Mouse (Mus musculus): ENCODE results near the gene Gmcl1. TPM values are rescaled to one million over a fixed set of nuclear protein-coding genes. Genes with fewer than 3 reads are reported as not detected.

Gene Gmcl1
- total and polyA plus RNA-seq, 3 experiments: 15.9 to 67.0 (median 21.5) TPM

- TF ChIP-seq GATA1 (IDR thresholded peaks at IDR 0.05; ENCODE audit: low read depth, low read length): peak; percentile 24; the same call in 1 of the 2 replicates
- no peak for TF ChIP-seq NRF1 (IDR thresholded peaks at IDR 0.05; ENCODE audit: insufficient read depth, low read depth, low read length, poor library complexity, severe bottlenecking)
- TF ChIP-seq MXI1 (IDR thresholded peaks at IDR 0.05; ENCODE audit: low read depth, low read length): peak; percentile 79
- peak; percentile 88 for TF ChIP-seq TCF12 (IDR thresholded peaks at IDR 0.05; ENCODE audit: low read depth, low read length)
- TF ChIP-seq MYC (IDR thresholded peaks at IDR 0.05; ENCODE audit: low read depth, low read length): no peak; the same call in 1 of the 2 replicates
- TF ChIP-seq KAT2A (conservative IDR thresholded peaks at IDR 0.05; ENCODE audit: low read depth, low read length): peak; percentile 89
- no peak for TF ChIP-seq MYB (IDR thresholded peaks at IDR 0.05; ENCODE audit: low read depth, low read length)
- TF ChIP-seq JUND (IDR thresholded peaks at IDR 0.05; ENCODE audit: low read depth, low read length): no peak
- TF ChIP-seq HCFC1 (IDR thresholded peaks at IDR 0.05; ENCODE audit: low read depth, low read length): peak; percentile 99
- TF ChIP-seq E2F4 (IDR thresholded peaks at IDR 0.05; ENCODE audit: borderline replicate concordance, low read depth, low read length): no peak
- TF ChIP-seq MAFK (IDR thresholded peaks at IDR 0.05; ENCODE audit: borderline replicate concordance, low read depth, low read length): no peak
- TF ChIP-seq CTCF (IDR thresholded peaks at IDR 0.05 in 2 of 3, conservative IDR thresholded peaks at IDR 0.05 in 1 of 3; ENCODE audit: control insufficient read depth in 1 of 3, insufficient read depth in 1 of 3, low read depth in 2 of 3, low read length in 3 of 3, poor library complexity in 1 of 3, severe bottlenecking in 1 of 3): no peak
- TF ChIP-seq SIN3A (IDR thresholded peaks at IDR 0.05; ENCODE audit: low read length): peak; percentile 93
Measured at GRCm38 (mm10) chr6:86683872-86684654, 49.1 kb downstream of the Gmcl1 start, which contains the start of gene Snrnp27 (continued).

GRCm38 (mm10) chr6:86681289-86681688, 51.9 kb downstream of the Gmcl1 start:
- no peak overlapping the region for H3K27ac ChIP-seq (ENCODE audit: control insufficient read depth, low read depth, low read length)
- H3K36me3 ChIP-seq (ENCODE audit: control insufficient read depth in 1 of 2, insufficient read depth in 2 of 2, low read length in 2 of 2): peaks cover 6 to 23% of the 10 kb centered on the region in 2 experiments
- H3K4me3 ChIP-seq (ENCODE audit: control insufficient read depth in 1 of 2, insufficient read depth in 1 of 2, low read depth in 2 of 2, low read length in 2 of 2): no peak overlapping the region
- TF ChIP-seq ZNF384 (IDR thresholded peaks at IDR 0.05; ENCODE audit: low read depth, low read length): peak; percentile 67
- TF ChIP-seq POLR2A (IDR thresholded peaks at IDR 0.05; ENCODE audit: control insufficient read depth in 1 of 2, insufficient read depth in 1 of 2, low read depth in 1 of 2, low read length in 2 of 2, poor library complexity in 1 of 2): no peak
- DNase-seq (ENCODE audit: low read depth, low spot score): no peak
- H3K9ac ChIP-seq (ENCODE audit: control insufficient read depth, low read depth, low read length, poor library complexity, severe bottlenecking): no peak overlapping the region
- H3K9me3 ChIP-seq (replicated peaks; ENCODE audit: insufficient read depth, low read length): no peaks in the 10 kb centered on the region
- no peaks in the 10 kb centered on the region for H3K27me3 ChIP-seq (ENCODE audit: control insufficient read depth in 1 of 2, insufficient read depth in 2 of 2, low read length in 2 of 2)
- peaks cover 0 to 7% of the 10 kb centered on the region in 2 experiments; a peak in 1 of 4 replicates for H3K4me1 ChIP-seq (ENCODE audit: control insufficient read depth in 1 of 2, insufficient read depth in 2 of 2, low read length in 2 of 2)
- H3K79me2 ChIP-seq (ENCODE audit: control insufficient read depth, insufficient read depth, low read length, poor library complexity): peaks cover 8% of the 10 kb centered on the region

- Histone ChIP-seq H3K4me3 (ENCODE audit: control insufficient read depth in 1 of 2, insufficient read depth in 1 of 2, low read depth in 2 of 2, low read length in 2 of 2) (no peak overlapping the region), H3K4me1 (ENCODE audit: control insufficient read depth in 1 of 2, insufficient read depth in 2 of 2, low read length in 2 of 2) (peaks cover 0 to 2% of the 10 kb centered on the region in 2 experiments; a peak in 1 of 4 replicates), H3K36me3 (ENCODE audit: control insufficient read depth in 1 of 2, insufficient read depth in 2 of 2, low read length in 2 of 2) (peaks cover 0 to 27% of the 10 kb centered on the region in 2 experiments; a peak in 3 of 4 replicates), H3K9me3 (replicated peaks; ENCODE audit: insufficient read depth, low read length) (no peaks in the 10 kb centered on the region), H3K27me3 (ENCODE audit: control insufficient read depth in 1 of 2, insufficient read depth in 2 of 2, low read length in 2 of 2) (no peaks in the 10 kb centered on the region), H3K79me2 (ENCODE audit: control insufficient read depth, insufficient read depth, low read length, poor library complexity) (peaks cover 2% of the 10 kb centered on the region; the same call in 1 of the 2 replicates), H3K9ac (ENCODE audit: control insufficient read depth, low read depth, low read length, poor library complexity, severe bottlenecking) (no peak overlapping the region), H3K27ac (ENCODE audit: control insufficient read depth, low read depth, low read length) (no peak overlapping the region)
- TF ChIP-seq POLR2A (IDR thresholded peaks at IDR 0.05; ENCODE audit: control insufficient read depth in 1 of 2, insufficient read depth in 1 of 2, low read depth in 1 of 2, low read length in 2 of 2, poor library complexity in 1 of 2) (no peak), MAZ (IDR thresholded peaks at IDR 0.05; ENCODE audit: low read depth, low read length) (no peak), ETS1 (IDR thresholded peaks at IDR 0.05; ENCODE audit: low read depth, low read length) (no peak), CHD1 (IDR thresholded peaks at IDR 0.05; ENCODE audit: low read depth, low read length) (no peak), RAD21 (IDR thresholded peaks at IDR 0.05; ENCODE audit: low read depth, low read length) (no peak), MEF2A (IDR thresholded peaks at IDR 0.05; ENCODE audit: extremely low read depth, insufficient replicate concordance, low read depth, low read length, poor library complexity, severe bottlenecking) (no peak), SIN3A (IDR thresholded peaks at IDR 0.05; ENCODE audit: low read length) (no peak), BHLHE40 (IDR thresholded peaks at IDR 0.05; ENCODE audit: borderline replicate concordance, low read depth, low read length) (no peak), ZC3H11A (IDR thresholded peaks at IDR 0.05; ENCODE audit: low read depth, low read length) (no peak)
- no peak for DNase-seq (ENCODE audit: low read depth, low spot score)
Measured at GRCm38 (mm10) chr6:86678341-86678740, 54.8 kb downstream of the Gmcl1 start.

Data from MEL (cell line).